Mouse (Mus musculus) intestine, embryonic 16.5 days (tissue): ENCODE data around the gene Cmss1. TPM values are rescaled to one million over a fixed set of nuclear protein-coding genes. Genes with fewer than 3 reads are reported as not detected.
A peak's percentile ranks its signal among the peaks of the same experiment; 100 is the strongest.

ENCODE experiments used
- ATAC-seq: fragments of 200-750 bp; cut with Nextera tagmentation; 2 replicates; pipeline ENCODE4 v1.8.0; 2017; ENCODE audit warnings: moderate TSS enrichment, moderate library complexity
- H3K27ac ChIP-seq: fragments of 300-500 bp; sonication (generic); 2 replicates; pipeline ENCODE4 v1.5.1; 2014; ENCODE audit warnings: mild to moderate bottlenecking, low read length
- H3K27me3 ChIP-seq: fragments of 300-500 bp; sonication (generic); replicated peaks from 2 replicates; pipeline ENCODE4 v1.6.1; 2014; ENCODE audit warnings: low read length, control low read depth, mixed read lengths; ENCODE audit not compliant: control insufficient read depth, insufficient read depth
- H3K36me3 ChIP-seq: fragments of 300-500 bp; sonication (generic); 2 replicates; pipeline ENCODE4 v1.6.1; 2014; ENCODE audit warnings: low read length, control low read depth; ENCODE audit not compliant: control insufficient read depth, insufficient read depth
- H3K4me1 ChIP-seq: fragments of 300-500 bp; sonication (generic); 2 replicates; pipeline ENCODE4 v1.6.1; 2014; ENCODE audit warnings: low read length, control low read depth, mixed read lengths; ENCODE audit not compliant: control insufficient read depth, insufficient read depth
- H3K4me2 ChIP-seq: fragments of 300-500 bp; sonication (generic); 2 replicates; pipeline ENCODE4 v1.6.1; 2014; ENCODE audit warnings: low read depth, low read length, control low read depth
- H3K4me3 ChIP-seq: fragments of 300-500 bp; sonication (generic); 2 replicates; pipeline ENCODE4 v1.5.1; 2014; ENCODE audit warnings: mild to moderate bottlenecking, low read length
- H3K9ac ChIP-seq: fragments of 300-500 bp; sonication (generic); 2 replicates; pipeline ENCODE4 v1.6.1; 2014; ENCODE audit warnings: low read depth, low read length
- H3K9me3 ChIP-seq: fragments of 300-500 bp; sonication (generic); 2 replicates; pipeline ENCODE4 v1.6.1; 2016; ENCODE audit warnings: low read length, control low read depth; ENCODE audit not compliant: control insufficient read depth
- WGBS: fragments of 180-500 bp; shearing (Covaris S2); extraction: QIAGEN DNeasy Blood & Tissue Kit; methylation state at CpG from one replicate; pipeline ENCODE4 v1.1.7; 2014; 5-methylcytosine and 5-hydroxymethylcytosine counted together
- polyA plus RNA-seq: library from polyadenylated mRNA; unstranded; fragments of >200 nt; fragmentation: Nextera tagmentation; extraction: Ambion mirVana; gene quantifications from 2 replicates; pipeline ENCODE4 v1.2.1, GENCODE M21; 2015

The Cmss1 gene
- polyA plus RNA-seq, 1 experiment from 2014 or later, result 41.4 TPM

DNA sequence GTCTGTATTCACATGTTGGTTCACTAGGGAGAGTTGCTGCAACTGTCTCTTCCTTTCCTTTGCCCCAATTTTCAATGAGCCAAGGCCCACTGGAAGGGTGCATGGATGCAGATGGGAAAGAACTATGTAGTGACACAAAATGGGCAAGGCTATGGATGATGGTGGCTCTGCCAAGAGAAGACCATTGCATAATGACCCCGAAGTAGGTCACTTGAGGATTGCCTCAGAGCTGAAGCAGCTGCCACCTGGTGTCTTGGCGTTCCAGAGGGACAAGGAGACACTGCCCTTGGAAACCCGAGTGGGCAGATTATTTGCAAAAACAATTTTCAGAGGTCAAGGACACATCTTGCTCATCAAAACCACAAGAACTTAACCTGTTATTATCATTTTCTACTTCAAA, 257.6 kb downstream of the Cmss1 start:
- WGBS, result 80% methylated on average over 3 of the region's 3 CpGs
- no peak overlapping the region for H3K27ac ChIP-seq

DNA sequence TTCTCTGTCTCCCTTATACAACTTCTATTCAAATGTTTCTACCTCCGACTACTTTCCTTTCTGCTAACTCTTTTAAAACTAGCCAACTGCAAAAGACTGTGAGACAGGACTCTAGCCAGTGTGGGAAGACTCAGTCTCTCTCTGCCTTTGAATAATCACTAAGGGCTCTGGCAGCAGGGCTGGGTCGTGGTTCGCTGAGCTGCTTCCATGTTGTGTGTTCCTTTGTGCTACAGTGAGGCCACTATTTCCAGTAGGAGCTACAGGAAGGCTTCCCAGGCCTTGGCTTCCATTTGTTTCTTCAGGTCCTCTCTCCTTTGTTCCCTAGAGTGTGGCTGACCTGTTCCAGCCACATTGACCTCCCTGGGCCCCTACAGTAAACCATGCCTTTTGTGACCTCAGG, 260.4 kb downstream of the Cmss1 start:
- H3K27ac ChIP-seq, result no peak overlapping the region
- H3K9ac ChIP-seq, result no peak overlapping the region
- no peaks in the 10 kb centered on the region for H3K36me3 ChIP-seq
- H3K4me3 ChIP-seq, result no peak overlapping the region
- H3K4me2 ChIP-seq, result no peak overlapping the region
- WGBS, result 81% methylated on average over 3 of the region's 3 CpGs
- H3K4me1 ChIP-seq, result no peaks in the 10 kb centered on the region
- no peaks in the 10 kb centered on the region for H3K27me3 ChIP-seq
- ATAC-seq, result no peak
- H3K9me3 ChIP-seq, result no peaks in the 10 kb centered on the region

More for the DNA sequence above, 257.6 kb downstream of the Cmss1 start:
- H3K36me3 ChIP-seq, result no peaks in the 10 kb centered on the region
- H3K4me2 ChIP-seq, result no peak overlapping the region
- H3K9me3 ChIP-seq, result no peaks in the 10 kb centered on the region
- H3K4me1 ChIP-seq, result no peaks in the 10 kb centered on the region
- ATAC-seq, result no peak
- H3K4me3 ChIP-seq, result no peak overlapping the region
- no peaks in the 10 kb centered on the region for H3K27me3 ChIP-seq
- H3K9ac ChIP-seq, result no peak overlapping the region

DNA sequence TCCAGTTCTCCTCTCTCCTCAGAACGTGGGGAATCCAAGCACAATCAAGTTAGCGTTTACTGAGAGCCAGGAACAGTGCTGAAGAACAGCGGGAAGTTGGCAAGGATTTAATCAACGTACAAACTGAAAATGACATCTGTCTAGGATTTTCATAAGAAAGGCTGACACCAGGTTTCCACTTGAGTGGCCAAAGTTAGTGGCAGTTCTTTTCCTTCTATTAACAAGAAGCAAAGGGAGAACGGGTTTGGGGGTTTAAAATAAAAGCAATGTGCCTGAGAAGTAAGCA, 266.1 kb downstream of the Cmss1 start:
- Histone ChIP-seq H3K36me3 (no peaks in the 10 kb centered on the region), H3K4me2 (no peak overlapping the region), H3K27me3 (no peaks in the 10 kb centered on the region), H3K4me3 (no peak overlapping the region), H3K27ac (no peak overlapping the region), H3K9ac (no peak overlapping the region), H3K4me1 (no peaks in the 10 kb centered on the region), H3K9me3 (no peaks in the 10 kb centered on the region)
- ATAC-seq, result no peak
- WGBS, result 64% methylated on average over 5 of the region's 5 CpGs

DNA sequence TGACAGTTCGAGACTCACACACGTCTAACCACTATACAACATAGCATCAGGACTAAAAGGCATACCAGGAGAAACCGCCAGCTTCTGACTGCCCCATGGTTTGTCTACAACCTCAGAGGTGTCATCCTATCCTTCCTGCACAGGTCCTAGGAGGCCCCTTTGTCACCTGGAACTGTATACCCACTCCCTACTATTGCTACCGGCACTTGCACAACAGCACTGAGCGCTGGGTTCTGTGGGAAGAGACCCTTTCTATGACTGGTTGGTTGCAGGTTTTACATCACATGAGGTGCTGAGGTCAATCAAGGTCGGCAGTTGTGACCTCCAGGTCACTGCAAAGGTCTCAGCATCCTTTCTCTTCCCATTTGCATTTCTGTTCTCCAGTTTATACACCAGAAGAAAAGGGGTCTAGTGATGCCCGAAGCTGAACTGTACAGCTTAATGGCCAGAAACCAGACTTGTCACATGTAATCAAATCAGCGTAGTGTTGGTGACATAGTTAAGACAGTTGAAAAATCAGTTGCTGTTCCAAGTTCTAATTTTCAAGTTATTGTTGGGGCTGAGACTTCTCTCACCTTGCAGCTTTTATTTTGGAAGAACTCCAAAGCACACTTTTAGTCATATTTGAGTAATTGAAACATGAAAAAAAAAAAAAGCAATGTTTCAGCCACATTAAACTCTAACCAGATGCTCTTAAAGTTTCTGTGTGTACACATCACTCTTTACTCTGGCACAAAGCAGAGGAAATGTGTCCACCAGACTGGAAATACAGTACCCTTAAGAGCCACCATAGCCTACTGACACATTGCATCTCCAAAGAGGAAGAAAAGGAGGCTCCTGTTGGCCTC, 266.7 kb downstream of the Cmss1 start:
- H3K27me3 ChIP-seq, result no peaks in the 10 kb centered on the region
- ATAC-seq, result no peak
- H3K4me3 ChIP-seq, result no peak overlapping the region
- no peak overlapping the region for H3K9ac ChIP-seq
- no peak overlapping the region for H3K27ac ChIP-seq
- no peaks in the 10 kb centered on the region for H3K9me3 ChIP-seq
- no peaks in the 10 kb centered on the region for H3K36me3 ChIP-seq
- no peak overlapping the region for H3K4me2 ChIP-seq
- no peaks in the 10 kb centered on the region for H3K4me1 ChIP-seq
- 84% methylated on average over 8 of the region's 8 CpGs for WGBS

DNA sequence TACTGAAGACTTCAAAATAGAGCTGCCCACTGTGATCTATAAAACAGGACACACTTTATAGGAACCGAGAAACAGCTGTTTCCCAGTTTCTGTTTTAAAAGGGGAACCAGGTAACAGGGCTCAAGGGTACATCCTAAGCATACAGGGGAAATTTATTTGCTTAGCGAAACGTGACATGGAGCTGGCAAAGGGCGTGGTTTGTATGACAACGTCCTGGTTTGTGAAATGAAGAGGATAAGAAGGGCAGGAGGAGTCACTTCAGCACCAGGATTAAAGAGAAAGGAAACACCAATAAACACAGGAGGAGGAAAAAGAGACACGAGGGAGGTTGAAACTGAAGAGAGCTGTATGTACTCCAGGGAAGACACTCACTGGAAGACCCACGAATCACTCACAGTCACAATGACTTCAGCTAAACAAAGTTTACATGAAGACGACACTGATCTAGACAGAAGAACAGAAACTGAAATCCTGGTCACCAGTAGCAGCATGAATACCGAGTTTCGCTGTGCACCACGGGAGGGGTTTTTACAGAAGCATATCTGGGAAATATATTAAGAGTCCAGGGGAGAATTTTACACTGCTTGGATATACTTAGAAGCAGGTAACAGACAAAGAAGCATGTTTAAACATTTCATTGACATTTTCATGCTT, 269.8 kb downstream of the Cmss1 start:
- no peak overlapping the region for H3K9ac ChIP-seq
- H3K9me3 ChIP-seq, result no peaks in the 10 kb centered on the region
- no peak for ATAC-seq
- H3K27me3 ChIP-seq, result no peaks in the 10 kb centered on the region
- H3K4me1 ChIP-seq, result no peaks in the 10 kb centered on the region
- H3K27ac ChIP-seq, result no peak overlapping the region
- H3K4me3 ChIP-seq, result no peak overlapping the region
- WGBS, result 47% methylated on average over 11 of the region's 11 CpGs
- no peaks in the 10 kb centered on the region for H3K36me3 ChIP-seq
- peak overlapping the region; percentile 25; the same call in 1 of the 2 replicates for H3K4me2 ChIP-seq

DNA sequence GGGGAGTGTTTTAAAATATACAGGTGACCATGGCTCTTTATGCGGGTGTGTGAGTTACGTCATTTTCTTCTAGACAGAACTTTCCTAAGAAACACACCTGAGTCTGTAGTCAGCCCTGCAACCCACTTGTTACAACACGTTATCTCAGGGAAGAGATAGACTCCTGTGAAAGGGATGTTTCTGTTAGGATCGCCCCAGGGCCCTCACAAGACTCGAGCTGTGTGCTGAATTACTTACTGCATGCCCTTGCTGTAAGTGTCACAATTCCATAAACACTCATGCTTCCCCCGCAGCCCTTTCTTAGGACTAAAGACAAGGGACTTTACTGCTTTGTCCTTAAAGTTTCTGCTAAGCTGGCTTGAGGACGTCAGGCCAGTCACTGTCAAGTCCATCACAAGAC, 274.4 kb downstream of the Cmss1 start:
- Histone ChIP-seq H3K4me3 (no peak overlapping the region), H3K4me1 (no peaks in the 10 kb centered on the region), H3K27me3 (no peaks in the 10 kb centered on the region), H3K36me3 (no peaks in the 10 kb centered on the region), H3K9ac (no peak overlapping the region), H3K9me3 (no peaks in the 10 kb centered on the region), H3K27ac (no peak overlapping the region), H3K4me2 (no peak overlapping the region)
- 62% methylated on average over 7 of the region's 7 CpGs for WGBS
- ATAC-seq, result no peak

DNA sequence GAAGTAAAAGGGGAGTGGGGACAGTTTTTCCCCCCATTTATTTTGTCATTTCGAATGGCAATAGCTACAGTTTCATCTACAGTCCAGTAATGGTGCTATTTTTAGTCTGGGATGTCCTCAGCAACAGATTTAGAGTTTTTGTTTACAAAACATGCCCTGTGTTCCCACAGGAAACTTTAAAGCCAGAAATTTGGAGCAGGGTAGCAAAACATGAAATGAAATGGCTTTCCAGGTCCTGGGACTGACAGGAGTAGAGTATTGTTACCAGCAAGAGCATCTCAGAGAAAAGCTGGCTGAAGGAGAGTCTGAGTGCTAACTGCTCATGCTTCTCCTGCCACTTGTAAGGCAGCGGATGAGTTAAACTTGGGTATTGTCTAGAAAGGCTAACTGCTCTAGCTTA, 276.6 kb downstream of the Cmss1 start:
- Histone ChIP-seq H3K4me1 (no peaks in the 10 kb centered on the region), H3K4me2 (no peak overlapping the region), H3K4me3 (no peak overlapping the region), H3K27ac (no peak overlapping the region), H3K27me3 (no peaks in the 10 kb centered on the region), H3K9me3 (no peaks in the 10 kb centered on the region), H3K36me3 (no peaks in the 10 kb centered on the region), H3K9ac (no peak overlapping the region)
- ATAC-seq, result no peak
- whole genome bisulfite sequencing, result 83% methylated on average over 2 of the region's 2 CpGs

DNA sequence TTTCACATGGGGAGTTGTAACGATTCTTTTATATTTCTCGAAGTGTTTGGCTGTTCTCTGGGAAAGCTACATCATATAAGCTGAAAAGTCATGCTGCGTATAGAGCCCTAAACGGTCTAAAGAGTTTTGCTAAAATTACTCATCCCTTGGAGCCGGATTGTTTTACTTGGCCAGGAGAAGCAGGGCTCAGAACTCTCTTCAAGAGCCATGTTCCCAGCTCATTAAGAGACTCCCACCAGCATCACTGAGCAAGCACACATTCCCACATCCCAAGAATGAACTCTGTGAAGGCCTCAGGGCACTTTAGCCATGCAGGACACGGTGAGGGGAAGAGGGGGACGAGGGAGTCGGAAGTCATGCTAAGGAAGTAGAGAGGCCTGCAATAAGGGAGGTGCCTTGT, 277.6 kb downstream of the Cmss1 start:
- WGBS, result 77% methylated on average over 8 of the region's 8 CpGs
- H3K4me1 ChIP-seq, result no peaks in the 10 kb centered on the region
- no peak overlapping the region for H3K4me2 ChIP-seq
- H3K9ac ChIP-seq, result no peak overlapping the region
- no peaks in the 10 kb centered on the region for H3K9me3 ChIP-seq
- no peak for ATAC-seq
- no peak overlapping the region for H3K4me3 ChIP-seq
- H3K36me3 ChIP-seq, result no peaks in the 10 kb centered on the region
- no peak overlapping the region for H3K27ac ChIP-seq
- no peaks in the 10 kb centered on the region for H3K27me3 ChIP-seq

DNA sequence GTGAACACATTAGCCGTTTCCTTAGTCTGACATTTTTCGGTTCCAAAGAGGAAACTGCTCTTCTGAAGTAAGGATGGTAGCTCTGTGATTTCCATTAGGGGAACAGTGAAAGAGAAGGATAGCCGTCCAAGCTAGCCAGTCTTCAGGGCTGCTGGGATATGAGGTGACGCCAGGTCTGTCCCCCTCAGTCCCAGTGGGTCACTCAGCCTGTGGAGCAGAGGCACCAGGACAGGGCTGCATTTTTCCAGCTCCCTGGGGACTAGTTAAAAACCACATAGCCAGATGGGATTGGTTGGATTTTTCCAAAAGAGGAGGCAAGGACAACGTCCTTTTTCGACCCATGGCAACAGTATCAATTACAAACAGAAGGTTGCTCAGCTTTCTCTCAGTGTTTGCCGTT, 279.7 kb downstream of the Cmss1 start:
- Histone ChIP-seq H3K27ac (no peak overlapping the region), H3K27me3 (no peaks in the 10 kb centered on the region), H3K36me3 (no peaks in the 10 kb centered on the region), H3K9ac (no peak overlapping the region), H3K9me3 (no peaks in the 10 kb centered on the region), H3K4me2 (no peak overlapping the region), H3K4me3 (no peak overlapping the region), H3K4me1 (no peaks in the 10 kb centered on the region)
- 78% methylated on average over 7 of the region's 7 CpGs for WGBS
- no peak for ATAC-seq
